Mouse (Mus musculus) CD4-positive naive resting alpha-beta T cell, adult 76 days (primary cell): ENCODE results near the gene Acd. TPM values are rescaled to one million over a fixed set of nuclear protein-coding genes. Genes with fewer than 3 reads are reported as not detected.

ENCODE experiments used
- total RNA-seq: library from RNA; stranded (reverse); gene quantifications from one replicate; pipeline ENCODE4 v1.2.4, GENCODE M21; 2023

Acd gene
- total RNA-seq: 53.3 TPM

DNA sequence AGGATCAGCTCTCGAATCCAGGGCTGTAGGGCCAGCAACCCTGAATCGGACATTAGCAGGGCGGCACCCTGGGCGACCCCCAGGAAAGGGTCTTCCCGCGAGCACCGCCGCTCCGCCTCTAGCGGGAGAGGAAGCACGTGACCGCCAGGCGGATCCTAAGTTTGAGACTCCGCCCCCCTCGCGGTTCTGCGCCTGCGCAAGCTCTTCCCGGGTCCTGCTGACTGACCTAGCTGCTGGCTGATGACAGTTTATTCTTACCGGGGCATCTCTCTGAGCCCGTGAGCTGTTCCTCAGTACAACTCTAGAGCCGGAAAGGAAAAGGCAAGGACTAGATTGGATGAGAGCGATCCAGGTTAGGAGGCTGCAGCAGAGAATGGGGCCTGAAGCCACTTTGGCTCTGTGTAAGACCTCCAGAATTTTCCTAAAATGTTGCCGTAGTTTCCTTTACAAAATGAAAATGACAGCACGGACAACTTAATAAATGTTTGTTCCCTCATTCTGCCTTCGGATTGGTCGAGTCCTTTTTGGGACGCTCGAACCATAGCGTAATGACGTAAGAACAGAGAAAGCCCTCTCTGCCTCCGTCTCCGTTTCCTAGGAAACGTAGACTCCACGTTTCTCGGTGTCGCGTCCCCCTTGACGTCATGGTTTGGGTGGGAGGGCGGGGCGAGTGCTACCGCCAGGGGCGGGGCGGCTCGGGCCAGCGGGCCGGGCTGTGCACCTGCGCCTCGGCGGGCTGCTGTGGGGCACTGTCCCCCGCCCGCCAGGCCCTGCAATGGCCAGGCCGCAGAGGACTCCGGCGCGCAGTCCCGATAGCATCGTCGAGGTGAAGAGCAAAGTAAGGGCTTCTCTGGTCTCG is at the start of gene Acd, which contains the start of gene Pard6a:
Gene Acd (minus strand): TSS at position 137 of the 859 bp plus-strand sequence.
Gene Pard6a (plus strand): TSS at position 183 of the 859 bp plus-strand sequence.

DNA sequence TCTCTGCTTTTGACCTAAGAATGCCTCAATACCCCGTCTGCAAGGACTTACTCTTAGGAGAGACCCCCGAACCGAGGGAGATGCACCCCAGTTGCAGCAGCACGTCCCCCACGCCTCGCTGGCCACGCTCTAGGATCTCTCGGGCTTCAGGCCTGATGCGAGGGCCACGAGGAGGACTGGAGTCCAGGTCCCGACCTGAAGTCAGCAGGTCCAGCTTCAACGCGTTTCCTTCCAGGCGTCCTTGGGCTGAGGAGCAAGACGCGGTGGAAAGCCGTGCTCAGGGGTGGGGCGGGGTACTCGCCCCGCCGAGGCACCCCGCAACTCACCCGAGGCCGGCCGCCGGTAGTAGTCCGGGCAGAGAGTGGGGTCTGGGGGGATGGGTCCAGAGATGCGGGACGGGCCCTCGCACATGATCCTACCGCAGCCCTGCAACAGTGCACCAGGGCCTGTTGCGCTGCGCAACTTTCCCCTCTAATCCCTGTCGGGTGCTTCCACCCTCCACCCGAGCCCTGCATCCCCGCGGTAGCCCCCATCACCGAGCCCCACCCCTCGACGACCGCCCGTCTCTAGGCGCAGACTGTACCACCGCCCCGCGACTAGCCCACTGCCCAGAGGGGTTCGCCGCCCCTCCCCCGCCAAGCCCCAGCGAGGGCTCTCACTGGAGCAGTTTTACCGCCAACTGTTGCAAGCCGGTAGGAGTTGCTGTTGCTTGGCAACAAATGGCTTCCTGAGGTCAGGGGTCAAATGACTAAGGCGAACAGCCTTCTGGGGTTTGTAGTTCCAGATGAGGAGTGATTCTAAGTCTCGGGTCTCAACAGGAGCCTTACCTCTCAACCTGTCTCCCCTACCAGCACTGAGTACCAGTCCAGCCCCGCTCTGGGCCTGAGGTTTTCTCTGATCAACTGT is 6.8 kb upstream of the Acd start, which contains the start of the genes 4933405L10Rik and Enkd1:
Gene 4933405L10Rik (plus strand): TSS at position 158 of the 906 bp plus-strand sequence.
Gene Enkd1 (minus strand): TSS at position 713 of the 906 bp plus-strand sequence.

DNA sequence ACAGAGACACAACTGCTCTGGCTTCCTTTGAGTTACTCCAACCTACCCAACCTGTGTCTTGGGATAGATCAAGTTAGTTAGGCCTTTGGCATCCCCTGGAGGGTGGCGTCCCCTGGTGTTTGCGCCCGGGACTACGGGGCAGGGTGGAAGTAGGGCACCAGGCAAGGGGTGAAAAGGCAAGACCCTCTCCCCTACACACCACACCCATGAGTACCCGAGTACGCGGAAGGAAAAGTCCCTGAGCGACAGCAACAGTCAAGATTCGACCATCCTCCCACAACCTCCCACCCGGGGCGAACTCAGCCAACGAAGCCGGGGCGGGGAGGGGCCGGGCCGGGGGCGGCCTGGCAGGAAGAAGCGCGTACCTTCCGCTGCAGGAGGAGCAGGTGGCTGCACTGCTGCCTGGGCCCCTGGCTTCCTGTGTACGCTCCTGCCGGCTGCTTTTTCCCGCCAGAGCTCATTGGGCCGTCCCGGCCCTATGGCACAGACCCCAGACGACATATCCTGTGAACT is 15.1 kb downstream of the Acd start, which contains the start of gene Carmil2:
Gene Carmil2 (plus strand): TSS at position 479 of the 513 bp plus-strand sequence.

Other genes with a start within 250 kb of the Acd start
- 0.82 TPM for gene Tppp3, start 229.6 kb downstream of the Acd start, total RNA-seq
- 4.3 TPM for gene Zdhhc1, start 204.2 kb downstream of the Acd start, total RNA-seq
- not detected for gene Hsd11b2, start 182.3 kb downstream of the Acd start, total RNA-seq
- 82.3 TPM for gene Atp6v0d1, start 135.1 kb downstream of the Acd start, total RNA-seq
- gene Ripor1, start 95.8 kb downstream of the Acd start, total RNA-seq: 19.3 TPM
- gene Ctcf, start 64.5 kb downstream of the Acd start, total RNA-seq: 147 TPM
- not detected for gene Agrp, start 63.7 kb downstream of the Acd start, total RNA-seq
- gene Carmil2, start 14.8 kb downstream of the Acd start, total RNA-seq: 141 TPM
- 8.4 TPM for gene Pard6a, start within 50 bp of the Acd start, total RNA-seq
- not detected for gene 4933405L10Rik, start 6.6 kb upstream of the Acd start, total RNA-seq
- gene Enkd1, start 7.1 kb upstream of the Acd start, total RNA-seq: 1.3 TPM
- 2.9 TPM for gene Gfod2, start 57.6 kb upstream of the Acd start, total RNA-seq
- gene Ranbp10, start 126.2 kb upstream of the Acd start, total RNA-seq: 141 TPM
- not detected for gene Tsnaxip1, start 126.6 kb upstream of the Acd start, total RNA-seq
- gene Cenpt, start 152.2 kb upstream of the Acd start, total RNA-seq: 30.7 TPM
- gene Thap11, start 154.0 kb upstream of the Acd start, total RNA-seq: 15.0 TPM
- gene Nutf2, start 159.5 kb upstream of the Acd start, total RNA-seq: 23.4 TPM
- 92.0 TPM for gene Edc4, start 179.8 kb upstream of the Acd start, total RNA-seq
- 1.1 TPM for gene Nrn1l, start 192.5 kb upstream of the Acd start, total RNA-seq
- 21.4 TPM for gene Pskh1, start 199.3 kb upstream of the Acd start, total RNA-seq
- gene Ctrl, start 232.8 kb upstream of the Acd start, total RNA-seq: 3.2 TPM
- gene Psmb10, start 237.3 kb upstream of the Acd start, total RNA-seq: 123 TPM
- gene Lcat, start 242.3 kb upstream of the Acd start, total RNA-seq: not detected